Mouse (Mus musculus): ENCODE data around the gene Ccs. TPM values are rescaled to one million over a fixed set of nuclear protein-coding genes. Genes with fewer than 3 reads are reported as not detected.

The Ccs gene
- polyA plus RNA-seq, 1 experiment from 2014 or later: 48.3 TPM

DNA sequence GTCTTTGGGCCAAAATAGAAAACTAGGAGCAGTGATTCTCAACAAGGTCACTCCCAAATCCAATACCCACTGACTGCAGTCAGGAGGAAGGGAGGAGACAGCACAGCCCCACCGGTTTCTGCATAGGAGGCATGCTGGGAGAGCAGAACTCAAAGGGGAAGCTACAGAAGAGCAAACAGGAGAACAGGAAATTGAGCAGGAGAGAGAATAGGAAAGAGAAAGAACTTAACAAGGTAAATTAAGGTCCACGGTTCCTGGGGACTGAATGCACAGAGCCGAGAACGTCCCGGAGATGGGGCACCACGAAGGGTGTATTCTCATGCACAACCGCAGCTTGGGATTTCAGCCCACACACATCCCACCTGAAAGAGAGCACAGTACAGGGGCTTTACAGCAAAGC, 53.9 kb downstream of the Ccs start:
- WGBS: 89% methylated on average over 7 of the region's 7 CpGs
- Histone ChIP-seq H3K4me1 (ENCODE audit: control insufficient read depth, insufficient read depth, low read length) (peaks cover 7% of the 10 kb centered on the region), H3K27ac (replicated peaks; ENCODE audit: low read depth, low read length) (no peak overlapping the region), H3K9ac (ENCODE audit: low read depth, low read length) (no peak overlapping the region), H3K4me3 (ENCODE audit: low read depth, low read length) (no peak overlapping the region), H3K36me3 (ENCODE audit: control insufficient read depth, insufficient read depth, low read length) (peaks cover 97% of the 10 kb centered on the region), H3K4me2 (ENCODE audit: low read depth, low read length) (no peak overlapping the region), H3K9me3 (ENCODE audit: control insufficient read depth, low read length) (no peaks in the 10 kb centered on the region), H3K27me3 (replicated peaks; ENCODE audit: control insufficient read depth, insufficient read depth, low read length) (no peaks in the 10 kb centered on the region)
- DNase-seq (ENCODE audit: low spot score): no peak
- no peak for ATAC-seq (ENCODE audit: low read depth)

DNA sequence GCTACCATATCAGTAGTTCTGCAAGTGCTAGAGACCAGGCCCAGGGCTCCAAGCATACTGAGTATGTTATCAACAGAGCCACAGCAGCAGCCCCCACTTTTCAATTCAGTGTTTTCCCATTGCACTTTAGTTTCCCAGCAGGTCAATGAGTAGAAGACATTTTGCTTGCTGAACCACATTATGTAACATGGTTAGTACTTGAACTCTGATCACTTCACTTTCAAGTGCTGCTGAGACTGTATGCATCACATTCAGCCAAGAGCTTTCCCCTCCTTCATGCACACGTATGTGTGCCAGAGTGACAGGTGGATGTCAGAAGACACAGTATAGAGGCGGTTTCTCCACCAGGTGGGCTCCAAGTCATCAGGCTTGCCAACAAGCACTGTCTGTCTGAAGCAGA, 56.2 kb downstream of the Ccs start:
- Histone ChIP-seq H3K27me3 (replicated peaks; ENCODE audit: control insufficient read depth, insufficient read depth, low read length) (no peaks in the 10 kb centered on the region), H3K4me3 (ENCODE audit: low read depth, low read length) (no peak overlapping the region), H3K4me1 (ENCODE audit: control insufficient read depth, insufficient read depth, low read length) (0 out of 2 replicates have a peak, but pooled peaks cover 4% of the 10 kb centered on the region), H3K36me3 (ENCODE audit: control insufficient read depth, insufficient read depth, low read length) (peaks cover 98% of the 10 kb centered on the region), H3K4me2 (ENCODE audit: low read depth, low read length) (no peak overlapping the region), H3K9me3 (ENCODE audit: control insufficient read depth, low read length) (no peaks in the 10 kb centered on the region), H3K9ac (ENCODE audit: low read depth, low read length) (no peak overlapping the region), H3K27ac (replicated peaks; ENCODE audit: low read depth, low read length) (no peak overlapping the region)
- ATAC-seq (ENCODE audit: low read depth) (no peak), DNase-seq (ENCODE audit: low spot score) (no peak)
- 88% methylated on average over 2 of the region's 2 CpGs for WGBS

Other genes with a start within 250 kb of the Ccs start
- gene Lrfn4, start 223.7 kb downstream of the Ccs start, polyA plus RNA-seq (2014; fragmentation: Nextera tagmentation; extraction: Ambion mirVana): 7.4 and 9.7 TPM in 2 replicates
- gene Rce1, start 213.7 kb downstream of the Ccs start, polyA plus RNA-seq (2014; fragmentation: Nextera tagmentation; extraction: Ambion mirVana): 52.1 and 62.8 TPM in 2 replicates
- 3.9 and 4.6 TPM in 2 replicates for gene Gm960, start 140.7 kb downstream of the Ccs start, polyA plus RNA-seq (2014; fragmentation: Nextera tagmentation; extraction: Ambion mirVana)
- 3.7 and 4.0 TPM in 2 replicates for gene Sptbn2, start 128.2 kb downstream of the Ccs start, polyA plus RNA-seq (2014; fragmentation: Nextera tagmentation; extraction: Ambion mirVana)
- 41.1 and 50.0 TPM in 2 replicates for gene Rbm4b, start 82.8 kb downstream of the Ccs start, polyA plus RNA-seq (2014; fragmentation: Nextera tagmentation; extraction: Ambion mirVana)
- 68.6 and 72.0 TPM in 2 replicates for gene Rbm4, start 45.4 kb downstream of the Ccs start, polyA plus RNA-seq (2014; fragmentation: Nextera tagmentation; extraction: Ambion mirVana)
- 14.9 and 17.1 TPM in 2 replicates for gene Gm21992, start 27.7 kb downstream of the Ccs start, polyA plus RNA-seq (2014; fragmentation: Nextera tagmentation; extraction: Ambion mirVana)
- 61.5 and 65.3 TPM in 2 replicates for gene Rbm14, start 27.7 kb downstream of the Ccs start, polyA plus RNA-seq (2014; fragmentation: Nextera tagmentation; extraction: Ambion mirVana)
- 0.54 and 0.64 TPM in 2 replicates for gene Ccdc87, start within 50 bp of the Ccs start, polyA plus RNA-seq (2014; fragmentation: Nextera tagmentation; extraction: Ambion mirVana)
- gene Ctsf, start 15.8 kb upstream of the Ccs start, polyA plus RNA-seq (2014; fragmentation: Nextera tagmentation; extraction: Ambion mirVana): 44.1 and 50.4 TPM in 2 replicates
- gene Actn3, start 38.6 kb upstream of the Ccs start, polyA plus RNA-seq (2014; fragmentation: Nextera tagmentation; extraction: Ambion mirVana): 21.4 TPM in 2 replicates
- gene Zdhhc24, start 39.3 kb upstream of the Ccs start, polyA plus RNA-seq (2014; fragmentation: Nextera tagmentation; extraction: Ambion mirVana): 8.6 and 11.6 TPM in 2 replicates
- gene Bbs1, start 67.3 kb upstream of the Ccs start, polyA plus RNA-seq (2014; fragmentation: Nextera tagmentation; extraction: Ambion mirVana): 4.2 and 5.6 TPM in 2 replicates
- 78.8 and 95.0 TPM in 2 replicates for gene Dpp3, start 89.0 kb upstream of the Ccs start, polyA plus RNA-seq (2014; fragmentation: Nextera tagmentation; extraction: Ambion mirVana)
- 2.0 and 2.3 TPM in 2 replicates for gene Peli3, start 103.8 kb upstream of the Ccs start, polyA plus RNA-seq (2014; fragmentation: Nextera tagmentation; extraction: Ambion mirVana)
- gene Mrpl11, start 122.8 kb upstream of the Ccs start, polyA plus RNA-seq (2014; fragmentation: Nextera tagmentation; extraction: Ambion mirVana): 104 and 109 TPM in 2 replicates
- 0.07 TPM in 1 of 2 replicates, not detected in the other for gene Npas4, start 151.0 kb upstream of the Ccs start, polyA plus RNA-seq (2014; fragmentation: Nextera tagmentation; extraction: Ambion mirVana)
- 4.0 and 4.1 TPM in 2 replicates for gene Slc29a2, start 184.5 kb upstream of the Ccs start, polyA plus RNA-seq (2014; fragmentation: Nextera tagmentation; extraction: Ambion mirVana)
- 42.9 and 51.5 TPM in 2 replicates for gene B4gat1, start 199.5 kb upstream of the Ccs start, polyA plus RNA-seq (2014; fragmentation: Nextera tagmentation; extraction: Ambion mirVana)
- gene AC124502.3, start 199.6 kb upstream of the Ccs start, polyA plus RNA-seq (2014; fragmentation: Nextera tagmentation; extraction: Ambion mirVana): 0.51 and 1.7 TPM in 2 replicates
- gene Brms1, start 202.0 kb upstream of the Ccs start, polyA plus RNA-seq (2014; fragmentation: Nextera tagmentation; extraction: Ambion mirVana): 35.0 and 38.7 TPM in 2 replicates
- gene Rin1, start 211.1 kb upstream of the Ccs start, polyA plus RNA-seq (2014; fragmentation: Nextera tagmentation; extraction: Ambion mirVana): 2.3 and 3.0 TPM in 2 replicates
- 138 and 146 TPM in 2 replicates for gene Cd248, start 228.7 kb upstream of the Ccs start, polyA plus RNA-seq (2014; fragmentation: Nextera tagmentation; extraction: Ambion mirVana)
- 2.6 and 3.0 TPM in 2 replicates for gene Tmem151a, start 246.2 kb upstream of the Ccs start, polyA plus RNA-seq (2014; fragmentation: Nextera tagmentation; extraction: Ambion mirVana)
- 137 and 140 TPM in 2 replicates for gene Yif1a, start 249.2 kb upstream of the Ccs start, polyA plus RNA-seq (2014; fragmentation: Nextera tagmentation; extraction: Ambion mirVana)

Measured in embryonic facial prominence, embryonic 14.5 days (tissue).